Mouse (Mus musculus) erythroid progenitor cell, adult 5-6 weeks (primary cell): Measurements from ENCODE around the gene Gpc6. TPM values are rescaled to one million over a fixed set of nuclear protein-coding genes. Genes with fewer than 3 reads are reported as not detected.

ENCODE experiments used
- ATAC-seq: replicated peaks from 2 replicates; pipeline ENCODE4 v1.8.0; 2016; ENCODE audit warnings: moderate number of reproducible peaks, mild to moderate bottlenecking, moderate TSS enrichment, inconsistent platforms; ENCODE audit not compliant: poor library complexity, low FRiP score, severe bottlenecking
- total RNA-seq, 2 experiments: library from RNA; stranded (forward) in 1 of 2; stranded (reverse) in 1 of 2; fragments of 150-400 nt in 1 of 2; fragments of 186-747, 209-891 nt in 1 of 2; gene quantifications; 2 replicates each; pipeline versions ENCODE4 v1.2.3 to v1.2.4; 2015 to 2017; ENCODE audit warnings: low replicate concordance in 2 of 2

The Gpc6 gene
- total RNA-seq, 2 experiments from 2014 or later = not detected

- no peak for ATAC-seq
These were observed 123.8 kb downstream of the Gpc6 start for GRCm38 (mm10) chr14:117048951-117049350.

- no peak for ATAC-seq
These were observed 125.8 kb downstream of the Gpc6 start for GRCm38 (mm10) chr14:117050877-117051276.

GRCm38 (mm10) chr14:117053361-117053760 is 128.2 kb downstream of the Gpc6 start:
- ATAC-seq = no peak

GRCm38 (mm10) chr14:117055134-117055533 is 130.0 kb downstream of the Gpc6 start:
- no peak for ATAC-seq

- no peak for ATAC-seq
These were observed 136.0 kb downstream of the Gpc6 start for GRCm38 (mm10) chr14:117061078-117061477.

- ATAC-seq = no peak
These were observed 136.4 kb downstream of the Gpc6 start for GRCm38 (mm10) chr14:117061527-117061926.

- no peak for ATAC-seq
These were observed 143.1 kb downstream of the Gpc6 start for GRCm38 (mm10) chr14:117068179-117068578.

- no peak for ATAC-seq
These were observed 145.5 kb downstream of the Gpc6 start for GRCm38 (mm10) chr14:117070470-117071085.

GRCm38 (mm10) chr14:117093586-117093985 is 168.5 kb downstream of the Gpc6 start:
- no peak for ATAC-seq

GRCm38 (mm10) chr14:117106900-117107299 is 181.8 kb downstream of the Gpc6 start:
- ATAC-seq = no peak

GRCm38 (mm10) chr14:117113153-117113552 is 188.0 kb downstream of the Gpc6 start:
- no peak for ATAC-seq

GRCm38 (mm10) chr14:117122036-117122435 is 196.9 kb downstream of the Gpc6 start:
- no peak for ATAC-seq

GRCm38 (mm10) chr14:117130334-117130733 is 205.2 kb downstream of the Gpc6 start:
- ATAC-seq = no peak

- no peak for ATAC-seq
These were observed 206.2 kb downstream of the Gpc6 start for GRCm38 (mm10) chr14:117131324-117131723.

GRCm38 (mm10) chr14:117141077-117141848 is 216.1 kb downstream of the Gpc6 start:
- ATAC-seq = no peak

- ATAC-seq = no peak
These were observed 221.0 kb downstream of the Gpc6 start for GRCm38 (mm10) chr14:117146089-117146488.

- no peak for ATAC-seq
These were observed 221.6 kb downstream of the Gpc6 start for GRCm38 (mm10) chr14:117146665-117147064.

GRCm38 (mm10) chr14:117151621-117152020 is 226.5 kb downstream of the Gpc6 start:
- no peak for ATAC-seq

- no peak for ATAC-seq
These were observed 230.9 kb downstream of the Gpc6 start for GRCm38 (mm10) chr14:117155884-117156465.

GRCm38 (mm10) chr14:117157426-117157825 is 232.3 kb downstream of the Gpc6 start:
- no peak for ATAC-seq

- no peak for ATAC-seq
These were observed 241.2 kb downstream of the Gpc6 start for GRCm38 (mm10) chr14:117166350-117166749.
